Mouse (Mus musculus): ENCODE measurements around the gene Cdc37l1. TPM values are rescaled to one million over a fixed set of nuclear protein-coding genes. Genes with fewer than 3 reads are reported as not detected.

Gene Cdc37l1
- polyA plus RNA-seq, 1 experiment from 2014 or later, result 19.5 TPM

DNA sequence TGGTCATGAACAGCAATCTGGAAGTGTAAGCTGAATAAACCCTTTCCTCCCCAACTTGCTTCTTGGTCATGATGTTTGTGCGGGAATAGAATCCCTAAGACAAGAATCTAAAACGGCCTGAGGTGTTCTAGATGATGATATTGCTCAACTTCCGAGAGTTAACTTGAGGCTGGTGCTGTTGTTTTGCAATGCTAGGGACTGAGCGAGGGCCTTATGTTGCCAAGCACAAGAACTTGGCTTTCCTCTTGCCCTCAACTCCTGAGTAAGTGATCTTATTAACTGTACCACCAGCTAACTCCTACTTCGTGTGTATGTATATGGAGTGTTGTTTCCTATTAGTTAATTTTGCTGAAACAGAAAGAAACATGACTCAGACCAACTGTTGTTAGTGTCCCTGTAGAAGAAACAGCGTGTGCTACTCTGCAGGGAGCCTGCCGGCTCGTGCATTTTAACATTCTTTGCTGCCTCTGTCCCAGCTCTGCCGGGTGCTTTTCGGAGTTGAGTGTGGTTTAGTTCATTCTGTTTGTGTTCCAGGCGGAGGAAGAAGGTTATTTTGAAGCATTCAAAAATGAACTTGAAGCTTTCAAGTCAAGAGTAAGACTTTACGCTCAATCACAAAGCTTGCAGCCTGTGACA lies 21.3 kb downstream of the Cdc37l1 start:
- DNase-seq (ENCODE audit: low spot score) (no peak), ATAC-seq (ENCODE audit: low FRiP score, low TSS enrichment) (no peak)
- Histone ChIP-seq H3K27me3 (ENCODE audit: control insufficient read depth, insufficient read depth, low read length) (no peaks in the 10 kb centered on the region), H3K4me2 (replicated peaks; ENCODE audit: low read depth) (no peak overlapping the region), H3K4me1 (replicated peaks; ENCODE audit: control insufficient read depth, insufficient read depth) (no peaks in the 10 kb centered on the region), H3K4me3 (ENCODE audit: low read depth, low read length) (no peak overlapping the region), H3K9me3 (ENCODE audit: control insufficient read depth, low read length) (no peaks in the 10 kb centered on the region), H3K27ac (replicated peaks) (no peak overlapping the region), H3K9ac (ENCODE audit: low read length) (no peak overlapping the region), H3K36me3 (ENCODE audit: control insufficient read depth, insufficient read depth, low read length) (peaks cover 9% of the 10 kb centered on the region)
- TF ChIP-seq EP300 (optimal IDR thresholded peaks at IDR 0.05), result no peak
- no peak for TF ChIP-seq CTCF (IDR thresholded peaks at IDR 0.05; ENCODE audit: low read depth)
- 86% methylated on average over 12 of the region's 12 CpGs for WGBS

DNA sequence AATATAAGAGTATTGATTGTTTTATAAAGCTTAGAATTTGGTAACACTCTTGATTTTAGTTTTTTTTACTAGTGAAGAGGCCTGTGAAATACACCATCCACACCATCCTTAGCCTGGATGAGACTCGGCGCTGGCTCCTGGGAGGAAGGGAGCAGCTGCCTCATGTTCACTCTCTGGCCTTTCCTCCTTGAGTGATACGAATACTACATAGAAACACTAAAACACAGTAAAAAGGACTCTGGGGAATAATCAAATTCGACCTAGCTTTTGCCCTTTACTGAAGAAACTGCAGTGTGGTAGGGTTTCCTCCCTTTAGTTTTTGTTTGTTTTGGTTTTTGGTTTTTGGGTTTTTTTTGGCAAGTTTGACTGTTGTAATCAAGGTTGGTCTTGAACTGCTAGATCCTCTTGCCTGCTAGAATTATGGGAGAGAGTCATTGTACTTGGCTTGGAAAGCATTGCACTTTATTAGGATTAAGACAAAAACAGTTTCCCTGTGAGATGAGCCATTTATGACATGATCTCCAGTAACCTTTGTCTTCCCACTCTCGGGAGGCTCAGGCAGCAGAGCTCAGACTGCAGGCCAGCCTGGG lies 24.4 kb downstream of the Cdc37l1 start:
- Histone ChIP-seq H3K4me3 (ENCODE audit: low read depth, low read length) (no peak overlapping the region), H3K36me3 (ENCODE audit: control insufficient read depth, insufficient read depth, low read length) (peaks cover 7% of the 10 kb centered on the region), H3K9me3 (ENCODE audit: control insufficient read depth, low read length) (no peaks in the 10 kb centered on the region), H3K9ac (ENCODE audit: low read length) (no peak overlapping the region), H3K4me2 (replicated peaks; ENCODE audit: low read depth) (no peak overlapping the region), H3K4me1 (replicated peaks; ENCODE audit: control insufficient read depth, insufficient read depth) (no peaks in the 10 kb centered on the region), H3K27me3 (ENCODE audit: control insufficient read depth, insufficient read depth, low read length) (no peaks in the 10 kb centered on the region), H3K27ac (replicated peaks) (no peak overlapping the region)
- no peak for TF ChIP-seq CTCF (IDR thresholded peaks at IDR 0.05; ENCODE audit: low read depth)
- no peak for TF ChIP-seq EP300 (optimal IDR thresholded peaks at IDR 0.05)
- ATAC-seq (ENCODE audit: low FRiP score, low TSS enrichment) (no peak), DNase-seq (ENCODE audit: low spot score) (no peak)
- WGBS, result 75% methylated on average over 5 of the region's 5 CpGs

DNA sequence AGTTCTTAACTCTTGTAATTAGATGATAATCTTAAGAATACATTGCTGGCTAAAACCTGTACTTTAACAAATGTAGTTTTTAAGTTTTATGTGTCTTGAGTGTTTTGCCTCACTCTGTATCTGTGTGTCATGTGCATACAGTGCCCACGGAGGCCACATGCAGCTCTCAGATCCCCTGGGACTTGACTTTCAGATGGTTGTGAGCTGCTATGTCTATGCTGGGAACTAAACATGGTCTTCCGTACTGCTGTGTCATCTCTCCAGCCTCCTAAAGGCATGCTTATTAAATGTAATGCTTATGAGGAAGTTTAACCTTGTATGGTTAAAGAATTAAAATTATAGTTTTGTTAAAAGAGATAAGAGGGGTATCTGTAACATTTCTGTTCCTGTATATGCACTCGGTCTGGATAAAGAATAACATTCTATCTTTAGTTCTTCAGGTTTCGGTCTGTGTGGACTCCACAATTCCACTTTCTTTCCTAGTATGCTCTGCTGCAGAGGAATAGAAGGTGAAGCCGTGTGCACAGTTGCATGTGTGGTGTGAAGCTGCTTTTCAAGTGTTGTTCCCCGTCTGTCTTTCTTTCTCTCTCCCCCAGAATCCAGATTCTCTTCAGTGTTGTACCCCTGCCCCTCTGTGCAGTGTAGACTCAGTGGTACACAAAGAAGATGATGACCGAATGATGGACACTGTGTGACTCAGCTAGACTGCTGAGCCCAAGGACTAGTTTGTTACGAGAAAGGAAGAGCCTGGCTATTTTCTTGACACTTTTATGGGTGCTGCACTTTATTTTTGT lies 25.5 kb downstream of the Cdc37l1 start:
- TF ChIP-seq EP300 (optimal IDR thresholded peaks at IDR 0.05), result no peak
- no peak for TF ChIP-seq CTCF (IDR thresholded peaks at IDR 0.05; ENCODE audit: low read depth)
- ATAC-seq (ENCODE audit: low FRiP score, low TSS enrichment) (no peak), DNase-seq (ENCODE audit: low spot score) (no peak)
- Histone ChIP-seq H3K27ac (replicated peaks) (no peak overlapping the region), H3K9ac (ENCODE audit: low read length) (no peak overlapping the region), H3K4me3 (ENCODE audit: low read depth, low read length) (no peak overlapping the region), H3K4me1 (replicated peaks; ENCODE audit: control insufficient read depth, insufficient read depth) (no peaks in the 10 kb centered on the region), H3K9me3 (ENCODE audit: control insufficient read depth, low read length) (no peaks in the 10 kb centered on the region), H3K27me3 (ENCODE audit: control insufficient read depth, insufficient read depth, low read length) (no peaks in the 10 kb centered on the region), H3K4me2 (replicated peaks; ENCODE audit: low read depth) (no peak overlapping the region), H3K36me3 (ENCODE audit: control insufficient read depth, insufficient read depth, low read length) (peaks cover 10% of the 10 kb centered on the region)
- 83% methylated on average over 8 of the region's 8 CpGs for WGBS

DNA sequence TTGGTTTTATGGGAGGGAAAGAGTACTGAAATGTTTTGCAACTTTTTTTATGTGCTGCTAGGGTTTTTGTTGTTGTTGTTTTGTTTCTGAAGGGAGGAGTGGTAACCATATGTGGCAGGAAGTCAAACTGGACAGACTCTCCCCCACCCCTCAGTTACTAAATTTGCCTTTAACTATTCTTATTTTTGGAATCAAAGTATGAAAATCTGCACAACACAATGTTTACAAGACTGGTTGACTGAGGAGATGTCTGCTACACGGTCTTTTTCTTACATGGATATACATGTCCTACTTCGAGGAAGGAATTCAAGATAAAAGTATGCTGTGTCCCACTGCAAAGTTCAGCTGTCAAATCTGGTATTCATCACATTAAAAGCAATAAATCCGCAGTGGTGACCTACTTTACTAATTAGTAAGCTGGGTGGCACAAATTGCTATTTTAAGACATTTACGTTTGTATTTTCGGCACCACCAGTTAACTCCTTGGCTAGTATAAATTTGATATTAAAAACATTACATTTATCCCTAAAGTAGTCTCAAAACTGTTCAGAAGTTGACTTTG lies 26.1 kb downstream of the Cdc37l1 start:
- H3K27me3 ChIP-seq (ENCODE audit: control insufficient read depth, insufficient read depth, low read length), result no peaks in the 10 kb centered on the region
- no peak overlapping the region for H3K9ac ChIP-seq (ENCODE audit: low read length)
- no peaks in the 10 kb centered on the region for H3K9me3 ChIP-seq (ENCODE audit: control insufficient read depth, low read length)
- H3K4me3 ChIP-seq (ENCODE audit: low read depth, low read length), result no peak overlapping the region
- no peak for DNase-seq (ENCODE audit: low spot score)
- WGBS, result 77% methylated on average over 5 of the region's 5 CpGs
- peaks cover 10% of the 10 kb centered on the region for H3K36me3 ChIP-seq (ENCODE audit: control insufficient read depth, insufficient read depth, low read length)
- no peak overlapping the region for H3K4me2 ChIP-seq (replicated peaks; ENCODE audit: low read depth)
- H3K27ac ChIP-seq (replicated peaks), result no peak overlapping the region
- TF ChIP-seq EP300 (optimal IDR thresholded peaks at IDR 0.05), result no peak
- ATAC-seq (ENCODE audit: low FRiP score, low TSS enrichment), result no peak
- H3K4me1 ChIP-seq (replicated peaks; ENCODE audit: control insufficient read depth, insufficient read depth), result no peaks in the 10 kb centered on the region

DNA sequence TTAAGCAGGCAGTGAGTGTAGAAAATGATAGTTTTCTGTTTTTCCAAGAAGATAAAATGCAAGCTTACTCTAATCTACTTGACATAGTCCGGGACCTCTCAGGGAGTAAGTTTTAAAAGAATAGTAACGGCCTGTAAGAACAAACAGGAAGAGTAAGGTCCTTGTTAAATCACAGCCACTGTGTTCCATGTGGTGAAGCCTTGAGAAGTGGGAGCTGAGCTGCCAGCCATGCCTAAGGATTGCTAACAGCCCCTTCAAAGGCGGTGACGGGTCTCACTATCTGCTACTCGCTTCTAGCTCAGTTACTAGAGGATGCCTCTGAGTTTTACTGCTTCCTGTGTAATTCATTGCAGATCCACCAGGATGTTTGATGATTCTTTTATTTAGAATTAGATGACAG lies 26.6 kb downstream of the Cdc37l1 start:
- DNase-seq (ENCODE audit: low spot score) (no peak), ATAC-seq (ENCODE audit: low FRiP score, low TSS enrichment) (no peak)
- H3K4me1 ChIP-seq (replicated peaks; ENCODE audit: control insufficient read depth, insufficient read depth), result no peaks in the 10 kb centered on the region
- no peaks in the 10 kb centered on the region for H3K27me3 ChIP-seq (ENCODE audit: control insufficient read depth, insufficient read depth, low read length)
- 75% methylated on average over 5 of the region's 5 CpGs for WGBS
- H3K27ac ChIP-seq (replicated peaks), result no peak overlapping the region
- H3K36me3 ChIP-seq (ENCODE audit: control insufficient read depth, insufficient read depth, low read length), result peaks cover 10% of the 10 kb centered on the region
- H3K4me3 ChIP-seq (ENCODE audit: low read depth, low read length), result no peak overlapping the region
- H3K9ac ChIP-seq (ENCODE audit: low read length), result no peak overlapping the region
- no peak overlapping the region for H3K4me2 ChIP-seq (replicated peaks; ENCODE audit: low read depth)
- TF ChIP-seq CTCF (IDR thresholded peaks at IDR 0.05; ENCODE audit: low read depth), result no peak
- no peak for TF ChIP-seq EP300 (optimal IDR thresholded peaks at IDR 0.05)
- no peaks in the 10 kb centered on the region for H3K9me3 ChIP-seq (ENCODE audit: control insufficient read depth, low read length)

Measured in stomach, postnatal 0 days (tissue).